Mouse (Mus musculus): ENCODE data around the gene Gipc3.

Gene Gipc3

DNA sequence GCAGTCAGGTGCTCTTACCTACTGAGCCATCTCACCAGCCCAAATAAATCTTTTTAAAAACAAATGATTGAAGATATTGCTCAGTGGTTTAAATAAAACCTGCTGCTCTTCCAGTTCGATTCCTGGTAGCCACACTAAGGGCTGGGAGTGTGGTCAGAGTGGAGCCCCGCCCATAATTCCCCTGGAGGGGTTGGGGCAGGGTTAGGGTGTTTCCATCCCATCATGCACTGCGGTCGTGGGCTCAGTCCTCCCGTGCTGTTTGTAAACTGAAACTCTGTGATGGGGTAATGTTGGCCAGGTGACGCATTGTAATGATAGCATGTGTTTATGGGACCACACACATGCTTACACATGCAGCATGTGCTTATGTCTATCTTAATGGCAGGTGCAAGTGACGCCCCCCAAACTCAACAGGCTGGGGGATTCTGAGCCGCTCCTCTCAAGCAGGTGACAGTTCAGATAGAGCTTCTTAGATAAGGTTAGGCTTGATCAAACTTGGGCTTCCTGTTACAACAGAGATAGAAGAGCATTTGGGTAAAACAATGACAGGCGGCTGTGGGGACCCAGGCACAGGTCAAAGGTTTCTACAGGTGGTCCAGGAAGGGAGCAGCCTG, 8.7 kb upstream of the Gipc3 start:
- in situ Hi-C loops (cut with MboI; ENCODE audit: unreplicated experiment in 2 of 2) = no loop called here

DNA sequence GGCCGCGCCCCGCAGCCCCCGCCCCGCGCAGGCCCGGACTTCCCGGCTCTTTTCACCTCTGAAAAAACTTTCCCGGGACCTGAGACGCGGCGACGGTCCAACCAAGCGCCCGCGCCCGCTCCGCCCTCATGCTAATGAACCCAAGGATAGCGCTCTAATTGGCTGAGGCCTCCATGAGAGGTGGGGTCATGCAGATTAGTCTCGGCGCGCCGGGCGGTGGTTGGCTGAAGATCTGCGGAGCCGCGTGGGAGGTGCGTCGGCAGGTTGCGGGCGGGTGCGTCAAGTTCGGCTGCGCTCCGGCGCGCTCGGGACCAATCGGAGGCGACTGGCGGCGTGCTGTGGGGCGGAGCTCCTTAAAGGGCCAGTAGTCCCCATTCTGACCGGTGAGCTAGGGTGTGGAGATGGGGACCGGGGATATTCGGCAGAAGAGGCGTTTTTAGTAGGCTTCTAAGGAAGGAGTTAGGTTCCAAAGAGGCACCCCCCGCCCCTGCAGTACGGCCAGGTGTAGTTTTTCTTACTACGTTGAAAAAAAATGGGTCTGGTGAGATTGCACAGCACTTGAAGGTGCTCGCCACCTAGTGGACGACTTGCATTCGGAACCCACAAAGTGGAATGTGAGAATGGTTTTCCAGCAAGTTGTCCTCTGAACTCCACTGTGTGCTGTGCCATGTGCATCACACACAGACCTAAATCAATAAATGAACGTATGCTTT, 7.4 kb upstream of the Gipc3 start, which contains the start of gene Hmg20b:
Hmg20b (minus strand) TSS at position 130 of the 713 bp plus-strand sequence.
- in situ Hi-C loops (cut with MboI; ENCODE audit: unreplicated experiment in 2 of 2) = no loop called here

DNA sequence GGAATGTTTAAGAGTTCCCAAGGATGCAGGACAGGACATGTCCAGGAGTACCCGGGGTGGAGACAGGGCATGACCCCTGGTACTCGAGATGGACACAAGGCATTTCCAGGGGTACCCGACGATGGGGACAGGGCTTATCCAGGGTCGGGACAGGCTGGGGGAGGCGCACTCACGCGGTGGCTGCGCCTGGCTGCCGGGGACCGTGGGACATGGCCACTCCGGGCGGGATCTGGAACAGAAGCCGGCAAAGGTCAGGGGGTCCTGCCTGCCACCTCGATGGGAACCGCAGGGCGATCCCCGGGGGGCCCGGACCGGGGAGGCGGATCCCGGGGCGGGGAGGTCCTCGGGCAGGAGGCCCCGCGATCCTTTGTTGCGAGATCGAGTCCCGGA, 6.9 kb upstream of the Gipc3 start:
- in situ Hi-C loops (cut with MboI; ENCODE audit: unreplicated experiment in 2 of 2) = no loop called here

DNA sequence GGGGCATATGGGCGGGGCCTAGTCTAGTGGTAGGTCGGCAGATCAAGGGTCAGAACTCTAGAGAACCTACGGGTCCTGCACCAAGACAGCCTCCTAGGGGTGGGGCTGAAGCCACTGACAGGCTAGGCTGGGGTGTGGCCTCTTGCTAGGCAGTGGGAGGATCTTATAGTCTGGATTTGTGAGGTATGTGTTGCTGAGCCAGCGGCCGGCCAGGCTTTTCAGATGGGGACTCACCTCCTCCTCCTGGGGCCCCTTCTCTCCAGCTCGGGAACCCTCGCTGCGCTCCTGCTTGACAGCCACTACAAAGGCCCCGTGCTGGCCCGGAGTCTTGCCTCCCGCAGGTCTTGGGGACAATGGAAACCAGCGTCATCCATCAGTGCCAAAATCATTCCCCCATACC, 6.1 kb upstream of the Gipc3 start:
- in situ Hi-C loops (cut with MboI; ENCODE audit: unreplicated experiment in 2 of 2) = no loop called here

DNA sequence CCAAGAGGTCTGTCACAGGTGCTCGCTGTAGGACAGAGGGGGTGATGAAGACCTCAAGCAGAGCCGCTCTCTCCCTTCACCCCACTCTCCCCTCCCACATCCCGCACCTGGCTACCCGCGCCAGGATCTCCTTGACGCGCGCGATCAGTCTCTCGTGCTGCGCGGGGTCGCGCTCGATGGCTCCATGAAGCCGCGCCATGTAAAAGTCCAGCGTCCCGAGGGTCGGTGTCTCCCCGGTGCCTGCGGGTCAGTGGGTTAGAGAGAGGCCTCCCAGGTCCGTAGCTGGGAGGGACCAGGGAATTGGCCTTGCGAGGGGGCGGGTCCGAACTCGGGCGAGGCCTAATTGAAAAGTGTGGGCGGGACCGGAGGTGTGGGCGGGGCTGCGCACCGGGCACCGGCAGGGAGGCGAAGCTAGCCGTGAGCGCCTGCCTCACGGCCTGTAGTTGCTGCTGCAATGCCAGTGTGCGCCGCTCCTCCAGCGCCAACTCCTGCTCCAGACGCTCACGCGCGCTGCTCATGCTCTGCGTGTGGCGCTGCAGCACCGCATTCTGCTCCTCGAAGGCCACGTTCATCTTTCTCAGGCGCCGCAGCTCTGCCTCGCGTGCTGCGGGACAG, 3.5 kb upstream of the Gipc3 start:
- in situ Hi-C loops (cut with MboI; ENCODE audit: unreplicated experiment in 2 of 2) = no loop called here

DNA sequence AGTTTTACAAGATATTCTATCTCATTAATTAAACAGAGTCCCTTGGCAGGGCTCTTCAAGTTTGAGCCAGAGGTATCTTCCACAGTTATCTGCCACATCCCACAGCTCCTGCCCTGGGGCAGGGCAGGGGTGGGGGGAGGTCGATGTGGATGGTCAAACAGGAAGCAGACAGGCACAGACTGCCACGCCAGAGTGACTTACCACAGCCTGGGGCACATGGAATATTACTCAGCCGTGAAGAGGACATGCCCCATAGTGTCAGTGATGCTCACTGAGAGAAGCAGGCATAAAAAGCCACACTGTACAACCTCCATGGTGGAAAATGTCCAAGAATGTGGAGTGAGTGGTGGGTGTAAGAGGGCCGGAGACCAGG, 2.1 kb upstream of the Gipc3 start:
- in situ Hi-C loops (cut with MboI; ENCODE audit: unreplicated experiment in 2 of 2) = no loop called here

DNA sequence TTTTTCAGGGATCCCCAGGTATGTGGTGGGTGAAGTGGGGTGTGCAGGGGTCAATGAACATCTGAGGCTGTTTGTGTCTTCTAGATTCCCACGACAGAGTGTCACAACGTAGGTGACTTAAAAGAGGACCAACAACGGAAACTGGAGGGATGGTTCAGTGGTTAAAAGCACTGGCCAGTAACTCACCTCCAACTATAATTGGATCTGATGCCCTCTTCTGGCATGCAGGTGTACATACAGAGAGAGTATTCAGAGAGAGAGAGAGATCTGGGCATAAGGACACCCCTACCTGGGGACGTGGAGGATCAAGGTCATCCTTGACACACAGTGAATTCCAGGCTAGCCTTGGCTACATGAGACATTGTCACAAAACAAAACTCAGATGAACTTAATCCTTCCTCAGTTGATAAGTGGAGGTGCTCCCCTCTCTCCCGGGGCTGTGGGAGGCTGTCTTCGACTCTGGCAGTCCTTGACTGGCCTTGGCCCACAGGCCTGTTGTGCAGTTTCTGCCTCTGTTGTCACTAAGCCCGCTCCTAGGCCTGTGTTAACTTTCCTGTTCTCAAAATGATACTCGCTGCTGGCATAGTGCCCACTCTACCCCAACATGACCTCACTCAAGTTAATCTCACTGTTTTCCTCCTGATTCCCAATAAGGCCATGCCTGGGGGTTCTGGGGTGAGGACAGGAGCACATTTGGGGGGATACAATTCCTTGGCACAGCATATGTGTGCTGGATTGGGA, 1.5 kb upstream of the Gipc3 start:
- in situ Hi-C loops (cut with MboI; ENCODE audit: unreplicated experiment in 2 of 2) = loop anchor here (5.0 kb wide), 2 partner anchors 52 to 57 kb away; partner anchors contain the start of genes Pip5k1c (in 1 of the 2) and Tjp3 (in 1 of the 2)

DNA sequence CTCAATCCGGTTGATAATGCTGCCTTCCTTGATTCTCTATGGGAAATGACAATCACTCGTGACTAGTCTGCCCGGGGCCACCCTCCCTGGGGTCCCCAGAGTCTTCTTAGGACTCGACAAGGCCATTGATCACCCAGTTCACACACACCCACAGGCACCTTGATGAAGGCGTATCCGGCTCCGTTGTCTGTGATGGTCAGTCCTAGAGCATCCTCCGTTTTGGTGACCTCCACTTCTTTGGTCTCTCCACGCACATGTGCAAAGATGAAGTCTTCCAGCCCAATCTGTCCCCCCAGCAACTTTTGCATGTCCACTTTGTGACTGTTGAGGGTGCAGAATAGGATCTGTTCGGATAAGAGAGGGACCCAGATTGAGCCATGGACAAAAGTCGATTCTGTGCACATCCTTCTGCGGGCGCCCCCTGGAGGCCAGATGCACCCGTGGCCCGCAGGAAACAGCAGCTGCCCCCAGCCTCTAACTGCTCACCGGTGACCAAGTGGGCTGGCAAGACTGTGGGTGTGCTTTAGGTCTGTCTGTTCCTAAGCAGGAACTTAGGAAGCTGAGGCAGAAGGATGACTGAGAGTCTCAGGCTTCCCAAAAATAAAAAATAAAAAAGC, 1.6 kb downstream of the Gipc3 start:
- in situ Hi-C loops (cut with MboI; ENCODE audit: unreplicated experiment in 2 of 2) = loop anchor here (5.0 kb wide), 2 partner anchors 49 to 54 kb away; partner anchors contain the start of genes Pip5k1c (in 1 of the 2) and Tjp3 (in 1 of the 2)

DNA sequence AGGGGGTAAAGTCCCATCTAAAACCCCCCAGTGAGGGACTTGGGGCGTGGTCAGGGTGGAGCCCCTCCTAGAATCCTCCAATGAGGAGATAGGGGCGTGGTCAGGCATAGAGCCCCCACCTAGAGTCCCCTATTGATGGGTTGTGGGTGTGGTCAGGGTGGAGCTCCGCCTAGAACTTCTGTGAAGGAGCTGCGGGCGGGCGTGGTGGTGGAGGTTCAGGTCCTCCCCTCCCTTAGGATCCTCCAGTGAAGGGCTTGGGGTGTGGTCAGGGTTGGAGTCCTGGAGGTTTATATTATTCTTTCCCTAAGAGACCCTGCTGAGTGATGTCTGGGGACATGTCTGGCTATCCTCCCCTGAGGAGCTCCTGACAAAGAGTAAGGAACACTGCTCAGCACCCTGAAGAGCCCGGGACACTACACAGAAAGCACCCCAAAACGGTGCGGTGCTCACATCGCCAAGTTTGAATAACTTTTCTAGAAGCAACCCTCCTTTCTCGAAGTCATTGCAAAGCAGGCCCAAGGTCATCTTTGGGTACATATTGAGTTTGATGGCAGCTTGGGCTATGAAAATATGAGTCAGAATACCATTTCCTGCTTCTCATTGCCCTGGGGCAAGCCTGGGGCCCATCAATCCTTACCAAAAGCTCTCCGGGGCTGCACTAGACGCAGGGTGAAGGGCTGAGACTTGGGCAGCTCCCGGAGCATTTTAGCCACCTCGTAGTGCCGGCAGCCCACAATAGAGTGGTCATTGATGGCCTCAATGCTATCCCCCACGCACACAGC, 2.3 kb downstream of the Gipc3 start:
- in situ Hi-C loops (cut with MboI; ENCODE audit: unreplicated experiment in 2 of 2) = loop anchor here (5.0 kb wide), 2 partner anchors 48 to 53 kb away; partner anchors contain the start of genes Pip5k1c (in 1 of the 2) and Tjp3 (in 1 of the 2)

DNA sequence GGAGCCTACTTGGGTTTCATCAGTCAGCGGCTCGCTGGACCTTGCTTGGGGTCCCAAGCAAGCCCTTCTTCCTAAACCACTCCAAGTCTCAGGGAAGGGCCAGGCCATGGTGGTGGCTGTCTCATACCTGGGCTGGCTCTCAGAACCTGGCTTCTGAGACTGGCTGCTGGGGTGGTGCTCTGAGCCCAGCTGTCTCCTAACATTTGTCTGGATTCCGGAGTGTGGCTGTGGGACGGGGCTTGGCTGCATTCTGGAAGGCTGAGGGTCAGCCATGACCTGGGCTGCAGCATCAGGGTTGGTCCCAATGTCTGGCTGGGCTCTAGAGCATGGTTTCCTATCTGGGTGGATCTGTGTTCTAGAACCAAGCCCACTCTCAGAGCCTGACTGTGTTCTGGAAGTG, 6.5 kb downstream of the Gipc3 start:
- in situ Hi-C loops (cut with MboI; ENCODE audit: unreplicated experiment in 2 of 2) = no loop called here

DNA sequence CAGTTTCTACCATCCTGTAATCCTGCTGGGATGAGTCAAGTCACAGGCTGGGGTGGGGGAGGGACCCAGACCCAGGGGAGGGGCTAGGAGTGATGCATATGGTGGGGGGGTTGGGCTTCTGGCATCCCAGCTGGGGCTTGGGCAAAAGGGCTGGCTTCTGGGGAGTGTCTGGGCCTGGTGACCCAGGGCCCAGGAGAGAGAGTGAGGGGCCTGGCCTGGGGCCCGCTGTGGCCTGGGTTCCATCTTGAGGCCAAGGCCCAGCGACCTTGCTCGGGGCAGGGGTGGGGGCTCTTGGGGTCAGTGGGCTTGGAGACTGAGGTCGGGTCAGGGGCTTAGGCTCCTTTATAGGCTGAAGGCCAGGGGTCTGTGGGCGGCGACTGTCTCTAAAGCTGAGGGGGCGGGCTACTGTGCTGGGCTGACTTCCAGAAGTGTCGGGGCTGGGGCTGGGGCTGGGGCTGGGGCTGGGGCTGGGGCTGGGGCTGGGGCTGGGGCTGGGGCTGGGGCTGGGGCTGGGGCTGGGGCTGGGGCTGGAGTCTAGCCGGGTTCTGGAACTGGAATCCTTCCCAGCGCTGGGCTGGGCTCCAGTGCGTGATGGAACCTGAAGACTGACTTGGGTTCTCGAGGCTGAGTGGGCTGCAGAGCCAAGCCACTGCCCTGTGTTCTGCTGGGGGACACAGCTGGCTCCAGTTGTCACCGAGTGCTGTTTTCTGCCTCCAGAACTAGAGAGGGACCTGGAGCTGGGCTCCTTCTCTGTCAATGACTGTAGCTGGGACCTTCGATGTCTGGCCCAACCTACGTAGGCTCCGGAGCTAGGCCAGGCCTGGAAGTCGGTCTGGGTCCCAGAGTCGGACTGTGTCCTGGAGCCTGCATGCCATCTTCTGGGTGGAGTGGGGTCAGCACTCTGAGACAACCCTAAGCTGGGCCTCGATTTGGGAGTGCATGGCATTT, 7.4 kb downstream of the Gipc3 start:
- in situ Hi-C loops (cut with MboI; ENCODE audit: unreplicated experiment in 2 of 2) = no loop called here

DNA sequence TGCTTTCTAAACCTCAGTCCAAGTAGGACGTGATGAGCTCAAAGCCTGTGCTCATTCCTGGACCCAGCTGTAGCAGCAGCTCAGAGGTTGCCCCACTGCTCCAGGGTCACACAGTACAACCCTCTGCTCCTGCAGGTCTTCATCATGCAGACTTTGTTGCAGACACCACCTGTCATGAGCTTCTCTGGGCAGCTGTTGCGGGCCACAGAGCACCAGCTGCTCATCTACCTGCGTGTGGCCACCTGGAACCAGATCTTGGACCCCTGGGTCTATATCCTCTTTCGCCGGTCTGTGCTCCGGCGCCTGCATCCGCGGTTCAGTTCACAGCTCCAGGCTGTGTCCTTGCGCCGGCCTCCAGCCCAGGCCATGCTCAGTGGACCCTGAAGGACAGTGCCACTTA, 8.7 kb downstream of the Gipc3 start:
- in situ Hi-C loops (cut with MboI; ENCODE audit: unreplicated experiment in 2 of 2) = no loop called here

DNA sequence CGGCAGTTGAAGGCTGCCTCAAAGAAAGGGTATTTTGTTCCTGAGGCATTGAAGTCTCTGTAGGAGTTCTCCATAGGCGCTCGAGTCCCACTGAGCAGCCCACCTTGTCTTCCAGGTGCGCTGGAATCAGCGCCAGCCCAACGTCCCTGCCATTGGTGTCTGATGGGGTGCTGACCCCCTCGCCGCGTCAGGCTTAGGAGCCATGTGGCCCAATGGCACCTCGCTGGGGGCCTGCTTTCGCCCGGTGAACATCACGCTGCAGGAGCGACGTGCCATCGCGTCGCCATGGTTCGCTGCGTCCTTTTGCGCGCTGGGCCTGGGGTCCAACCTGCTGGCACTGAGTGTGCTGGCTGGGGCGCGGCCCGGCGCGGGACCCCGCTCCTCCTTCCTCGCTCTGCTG, 10.8 kb downstream of the Gipc3 start:
- in situ Hi-C loops (cut with MboI; ENCODE audit: unreplicated experiment in 2 of 2) = no loop called here

DNA sequence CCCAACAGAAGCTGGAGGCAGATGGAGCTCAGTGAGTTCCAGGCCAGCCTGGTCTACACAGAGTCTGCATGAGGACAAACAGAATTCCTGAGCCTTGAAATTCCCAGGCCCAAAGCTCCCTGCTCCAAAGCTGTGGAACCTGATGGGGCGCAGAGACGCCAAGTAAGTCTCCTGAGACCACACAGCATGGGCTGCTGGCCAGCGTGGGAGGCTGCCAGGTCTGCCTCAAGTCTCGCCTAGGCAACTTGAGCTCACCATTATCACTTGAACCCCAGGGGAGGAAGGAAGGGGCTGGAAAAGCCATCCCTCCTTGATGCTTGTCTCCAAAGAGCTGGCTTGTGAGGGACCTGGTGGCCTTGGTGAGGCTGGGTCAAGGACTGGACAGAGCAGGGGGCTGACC, 13.1 kb downstream of the Gipc3 start:
- in situ Hi-C loops (cut with MboI; ENCODE audit: unreplicated experiment in 2 of 2) = no loop called here

DNA sequence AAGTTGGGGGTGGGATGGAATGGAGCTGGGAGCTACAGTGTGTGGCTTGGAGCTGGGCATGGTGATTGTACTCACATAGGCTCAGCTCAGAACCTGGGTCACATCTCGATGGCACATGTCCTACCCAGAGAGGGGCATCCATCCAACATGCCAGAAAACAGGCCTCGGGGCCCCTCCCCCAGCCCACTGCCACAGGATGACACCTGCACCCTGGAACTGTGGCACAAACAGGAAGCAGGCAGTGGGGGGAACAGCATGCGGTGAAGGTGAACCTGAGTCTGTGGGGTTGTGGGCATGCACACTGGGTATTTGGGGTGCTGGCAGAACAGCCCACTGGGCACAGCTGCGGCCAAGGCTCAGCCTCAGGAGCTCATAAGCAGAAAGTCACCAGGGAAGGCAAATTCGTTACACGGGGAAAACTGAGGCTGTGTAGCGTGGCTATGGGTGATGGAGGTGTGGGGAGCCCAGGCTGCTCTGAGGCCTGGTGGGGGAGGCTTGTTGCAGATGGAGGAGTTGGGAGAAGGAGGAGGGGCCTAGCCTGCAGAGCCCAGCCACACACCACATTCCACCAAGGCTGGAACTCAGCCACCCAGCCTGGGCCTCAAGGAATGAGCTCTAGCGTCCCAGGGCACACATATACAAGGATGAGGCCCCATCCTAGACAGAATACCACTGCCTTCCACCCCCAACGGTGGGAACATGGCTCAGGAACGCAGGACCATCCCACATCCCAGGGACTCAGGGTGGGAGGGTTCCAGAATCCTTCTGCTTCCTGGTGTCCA, 13.7 kb downstream of the Gipc3 start:
- in situ Hi-C loops (cut with MboI; ENCODE audit: unreplicated experiment in 2 of 2) = no loop called here

DNA sequence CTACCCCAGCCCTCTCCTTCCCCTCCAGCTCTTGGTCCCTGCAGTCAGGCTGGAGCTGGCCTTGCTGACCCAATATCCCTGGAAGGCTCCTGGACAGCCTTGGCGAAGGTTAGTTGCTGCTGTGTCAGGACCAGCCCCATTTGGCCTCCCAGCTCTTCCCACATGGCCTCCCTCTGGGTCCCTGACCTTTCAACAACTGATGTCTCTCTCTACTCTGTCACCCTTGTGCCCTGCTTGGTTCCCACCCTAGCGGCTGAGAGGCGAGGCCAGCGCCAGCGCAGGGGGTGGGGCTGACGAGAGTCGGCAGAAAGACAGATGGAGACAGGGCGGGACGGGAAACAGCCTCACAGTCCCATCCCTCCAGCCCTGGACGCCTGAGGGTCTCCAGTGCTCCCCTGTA, 14.7 kb downstream of the Gipc3 start, which contains the start of gene Tbxa2r:
Tbxa2r (plus strand) TSS at position 346 of the 400 bp plus-strand sequence.
- in situ Hi-C loops (cut with MboI; ENCODE audit: unreplicated experiment in 2 of 2) = no loop called here

DNA sequence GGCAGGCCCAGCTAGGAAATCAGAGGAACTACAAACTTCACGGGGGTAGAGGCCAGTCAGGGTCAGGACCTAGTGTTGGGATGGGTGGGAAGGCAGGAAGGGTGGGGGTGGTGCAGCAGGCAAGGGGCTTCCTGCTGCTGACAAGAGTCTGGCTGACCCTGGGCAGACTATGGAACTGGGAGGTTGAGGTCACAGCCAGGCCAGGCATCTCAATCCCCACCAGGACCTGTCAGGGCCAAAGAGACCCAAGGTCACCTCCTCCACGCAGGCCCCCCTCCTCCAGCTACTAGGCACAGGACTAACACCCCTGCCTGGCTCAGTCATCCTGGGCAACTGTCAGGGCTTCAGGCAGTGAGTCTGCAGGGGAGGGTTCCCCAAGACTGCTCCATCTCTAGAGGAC, 15.1 kb downstream of the Gipc3 start:
- in situ Hi-C loops (cut with MboI; ENCODE audit: unreplicated experiment in 2 of 2) = no loop called here

DNA sequence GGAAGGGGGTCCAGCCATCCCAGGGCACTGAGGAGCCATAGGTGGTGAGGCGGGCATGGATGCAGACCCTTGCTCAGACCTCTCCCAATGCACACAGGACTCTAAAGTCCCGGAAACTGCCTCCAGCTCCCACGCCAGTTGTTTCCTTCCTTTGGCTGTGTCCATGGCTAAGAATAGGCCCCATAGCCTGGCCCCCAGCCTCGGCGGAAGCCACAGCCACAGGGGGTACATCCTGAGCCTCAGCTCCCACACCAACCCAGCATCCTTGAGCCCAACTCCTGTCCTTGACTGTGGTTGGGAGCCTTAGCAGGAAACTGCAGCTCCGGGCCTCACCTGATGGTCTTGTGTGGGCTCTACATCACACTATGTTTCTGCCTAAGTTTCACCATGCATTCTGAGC, 16.2 kb downstream of the Gipc3 start:
- in situ Hi-C loops (cut with MboI; ENCODE audit: unreplicated experiment in 2 of 2) = no loop called here
